Mouse (Mus musculus) MEL (cell line): ENCODE results near the gene Zranb3.

Experiments
- E2F4 ChIP-seq: IDR thresholded peaks from 2 replicates; pipeline ENCODE4 v1.6.1; 2011; ENCODE audit warnings: low read depth, low read length, improper control_type of control experiment, borderline replicate concordance
- ELF1 ChIP-seq: IDR thresholded peaks from 2 replicates; pipeline ENCODE4 v1.6.1; 2014; ENCODE audit warnings: low read depth, mild to moderate bottlenecking, inconsistent platforms, low read length, improper control_type of control experiment, moderate library complexity
- EP300 ChIP-seq, 2 experiments: IDR thresholded peaks; 2 replicates each; pipeline ENCODE4 v1.6.1; 2011; ENCODE audit warnings: improper control_type of control experiment in 2 of 2, low read length in 2 of 2, low read depth in 1 of 2, mild to moderate bottlenecking in 1 of 2
- GABPA ChIP-seq: IDR thresholded peaks from 2 replicates; pipeline ENCODE4 v1.6.1; 2012; ENCODE audit warnings: low read depth, mild to moderate bottlenecking, inconsistent platforms, low read length, improper control_type of control experiment, moderate library complexity
- HCFC1 ChIP-seq: IDR thresholded peaks from 2 replicates; pipeline ENCODE4 v1.6.1; 2012; ENCODE audit warnings: low read depth, mild to moderate bottlenecking, inconsistent platforms, low read length, improper control_type of control experiment, moderate library complexity
- POLR2A ChIP-seq, 2 experiments: IDR thresholded peaks; 2 replicates each; pipeline ENCODE4 v1.6.1; 2011 to 2012; ENCODE audit warnings: low read length in 2 of 2, mild to moderate bottlenecking in 2 of 2, control low read depth in 1 of 2, improper control_type of control experiment in 1 of 2, low read depth in 1 of 2, moderate library complexity in 1 of 2; ENCODE audit not compliant: control insufficient read depth in 1 of 2, insufficient read depth in 1 of 2, poor library complexity in 1 of 2
- POLR2AphosphoS2 ChIP-seq: IDR thresholded peaks from 2 replicates; pipeline ENCODE4 v1.6.1; 2011; ENCODE audit warnings: low read length, improper control_type of control experiment
- ZMIZ1 ChIP-seq: IDR thresholded peaks from 2 replicates; pipeline ENCODE4 v1.6.1; 2012; ENCODE audit warnings: low read depth, mild to moderate bottlenecking, inconsistent platforms, low read length, improper control_type of control experiment, moderate library complexity

- no peak for TF ChIP-seq EP300 (IDR thresholded peaks at IDR 0.05; ENCODE audit: low read depth in 1 of 2, low read length in 2 of 2)
- TF ChIP-seq POLR2AphosphoS2 = no peak
- no peak for TF ChIP-seq POLR2A (IDR thresholded peaks at IDR 0.05; ENCODE audit: control insufficient read depth in 1 of 2, insufficient read depth in 1 of 2, low read depth in 1 of 2, low read length in 2 of 2, poor library complexity in 1 of 2)
- TF ChIP-seq E2F4 = no peak
- no peak for TF ChIP-seq GABPA
- no peak for TF ChIP-seq HCFC1
- TF ChIP-seq ZMIZ1 = no peak
- no peak for TF ChIP-seq ELF1
Observed at GRCm38 (mm10) chr1:128009751-128010150, 93.1 kb downstream of the Zranb3 start.
